Mouse (Mus musculus): ENCODE data around the gene Trap1. TPM values are rescaled to one million over a fixed set of nuclear protein-coding genes. Genes with fewer than 3 reads are reported as not detected.
A peak's percentile ranks its signal among the peaks of the same experiment; 100 is the strongest.
"Not testable (repeated sequence)": the region's sequence is repeated elsewhere in the genome, so short reads cannot be mapped to it uniquely, and the experiment has no call there.

Trap1 gene
- polyA plus RNA-seq, 1 experiment from 2014 or later, result 118 TPM

DNA sequence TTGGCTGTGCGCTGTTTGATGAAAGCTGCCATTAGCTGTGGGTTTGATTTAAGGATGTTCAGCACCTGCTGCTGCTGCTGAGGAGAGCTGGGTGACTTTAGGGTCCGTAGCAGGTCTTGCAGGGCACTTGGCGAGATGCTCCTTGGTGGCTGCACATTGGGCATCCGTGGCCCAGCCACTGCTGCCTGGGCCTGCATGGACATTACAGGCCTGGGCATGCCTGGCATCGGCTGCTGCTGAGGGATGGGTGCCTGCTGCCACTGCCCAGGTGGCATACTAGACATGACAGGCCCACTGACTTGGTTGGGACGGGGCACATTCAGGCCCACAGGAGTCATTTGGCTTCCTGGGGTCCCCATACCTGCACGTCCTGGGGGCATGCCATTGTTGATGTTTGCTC, 7.4 kb upstream of the Trap1 start:
- Histone ChIP-seq H3K4me3 (ENCODE audit: low read depth, low read length) (no peak overlapping the region), H3K4me2 (ENCODE audit: low read length) (no peak overlapping the region), H3K9ac (ENCODE audit: low read length) (no peak overlapping the region), H3K27me3 (replicated peaks; ENCODE audit: control insufficient read depth, insufficient read depth, low read length) (no peaks in the 10 kb centered on the region), H3K4me1 (replicated peaks; ENCODE audit: control insufficient read depth, insufficient read depth, low read length) (no peaks in the 10 kb centered on the region), H3K27ac (ENCODE audit: low read depth) (no peak overlapping the region), H3K36me3 (ENCODE audit: control insufficient read depth, insufficient read depth, low read length) (peaks cover 84% of the 10 kb centered on the region), H3K9me3 (ENCODE audit: control insufficient read depth, low read length) (no peaks in the 10 kb centered on the region)
- WGBS, result 94% methylated on average over 7 of the region's 7 CpGs
- ATAC-seq (replicated peaks; ENCODE audit: low FRiP score, low TSS enrichment, low read depth) (no peak), DNase-seq (ENCODE audit: low spot score) (no peak)

DNA sequence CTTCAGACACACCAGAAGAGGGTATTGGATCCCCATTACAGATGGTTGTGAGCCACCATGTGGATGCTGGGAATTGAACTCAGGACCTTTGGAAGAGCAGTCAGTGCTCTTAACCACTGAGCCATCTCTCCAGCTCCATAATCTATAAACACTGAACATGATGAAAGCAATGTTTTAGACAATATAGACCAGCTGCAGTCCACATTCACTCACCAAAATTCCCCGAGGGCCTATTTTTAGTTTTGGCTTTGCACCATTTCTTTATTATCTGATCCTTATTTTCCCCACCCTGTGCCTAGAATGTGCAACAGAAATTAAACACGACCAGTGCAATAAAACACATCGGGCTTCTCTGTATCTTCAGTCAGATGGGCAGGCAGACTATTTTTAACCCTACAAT, 2.8 kb upstream of the Trap1 start:
- H3K9me3 ChIP-seq (ENCODE audit: control insufficient read depth, low read length); H3K4me1 ChIP-seq (replicated peaks; ENCODE audit: control insufficient read depth, insufficient read depth, low read length); H3K27me3 ChIP-seq (replicated peaks; ENCODE audit: control insufficient read depth, insufficient read depth, low read length); H3K4me2 ChIP-seq (ENCODE audit: low read length); H3K4me3 ChIP-seq (ENCODE audit: low read depth, low read length); DNase-seq (ENCODE audit: low spot score); ATAC-seq (replicated peaks; ENCODE audit: low FRiP score, low TSS enrichment, low read depth); H3K27ac ChIP-seq (ENCODE audit: low read depth); H3K9ac ChIP-seq (ENCODE audit: low read length): not testable (repeated sequence)
- WGBS, result 56% methylated on average over 3 of the region's 3 CpGs
- H3K36me3 ChIP-seq (ENCODE audit: control insufficient read depth, insufficient read depth, low read length), result peaks cover 38% of the 10 kb centered on the region

DNA sequence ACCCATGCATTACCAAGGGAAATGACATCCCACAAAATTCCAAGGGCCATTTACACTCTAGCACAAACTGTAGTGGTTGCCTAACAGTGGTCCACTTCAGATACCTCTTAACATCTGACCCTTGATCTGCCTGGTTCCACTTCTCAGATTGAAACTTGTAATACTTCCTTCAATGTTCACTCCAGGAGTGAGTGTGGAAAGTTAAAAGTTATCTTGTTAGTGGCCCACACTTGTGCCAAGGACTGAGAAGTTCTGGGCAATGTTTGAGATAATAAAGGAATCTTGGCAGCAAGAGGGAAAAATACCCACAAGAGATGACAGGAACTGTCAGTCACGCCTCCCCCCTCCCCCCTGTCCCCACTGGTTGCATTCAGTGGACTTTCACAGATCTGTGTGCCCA, 2.0 kb upstream of the Trap1 start:
- Histone ChIP-seq H3K4me3 (ENCODE audit: low read depth, low read length) (no peak overlapping the region), H3K9me3 (ENCODE audit: control insufficient read depth, low read length) (no peaks in the 10 kb centered on the region), H3K36me3 (ENCODE audit: control insufficient read depth, insufficient read depth, low read length) (peaks cover 30% of the 10 kb centered on the region), H3K9ac (ENCODE audit: low read length) (no peak overlapping the region), H3K4me2 (ENCODE audit: low read length) (no peak overlapping the region), H3K4me1 (replicated peaks; ENCODE audit: control insufficient read depth, insufficient read depth, low read length) (peaks cover 9% of the 10 kb centered on the region), H3K27me3 (replicated peaks; ENCODE audit: control insufficient read depth, insufficient read depth, low read length) (no peaks in the 10 kb centered on the region), H3K27ac (ENCODE audit: low read depth) (no peak overlapping the region)
- WGBS, result 72% methylated on average over 1 of the region's 1 CpGs
- DNase-seq (ENCODE audit: low spot score) (no peak), ATAC-seq (replicated peaks; ENCODE audit: low FRiP score, low TSS enrichment, low read depth) (no peak)

DNA sequence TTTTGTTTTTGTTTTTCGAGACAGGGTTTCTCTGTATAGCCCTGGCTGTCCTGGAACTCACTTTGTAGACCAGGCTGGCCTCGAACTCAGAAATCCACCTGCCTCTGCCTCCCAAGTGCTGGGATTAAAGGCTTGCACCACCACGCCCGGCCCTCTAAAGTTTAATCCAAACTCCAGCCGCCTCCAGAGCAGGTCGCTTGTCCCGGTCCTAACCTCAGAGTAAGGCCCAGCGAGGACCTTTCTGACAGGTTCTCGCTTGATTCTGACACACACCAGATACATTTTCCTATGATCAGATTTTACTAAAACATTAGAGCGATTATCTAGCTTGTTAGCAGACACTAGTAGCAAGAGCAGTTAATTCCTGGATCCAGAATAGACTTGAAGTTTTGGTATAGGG, 675 bp upstream of the Trap1 start:
- Histone ChIP-seq H3K36me3 (ENCODE audit: control insufficient read depth, insufficient read depth, low read length) (peaks cover 20% of the 10 kb centered on the region), H3K9ac (ENCODE audit: low read length) (peak overlapping the region; percentile 71), H3K4me3 (ENCODE audit: low read depth, low read length) (peak overlapping the region; percentile 89; the same call in 1 of the 2 replicates), H3K4me2 (ENCODE audit: low read length) (peak overlapping the region; percentile 70)
- not testable (repeated sequence) for H3K9me3 ChIP-seq (ENCODE audit: control insufficient read depth, low read length); DNase-seq (ENCODE audit: low spot score); H3K4me1 ChIP-seq (replicated peaks; ENCODE audit: control insufficient read depth, insufficient read depth, low read length); H3K27me3 ChIP-seq (replicated peaks; ENCODE audit: control insufficient read depth, insufficient read depth, low read length); H3K27ac ChIP-seq (ENCODE audit: low read depth); ATAC-seq (replicated peaks; ENCODE audit: low FRiP score, low TSS enrichment, low read depth)
- WGBS, result 55% methylated on average over 9 of the region's 10 CpGs

DNA sequence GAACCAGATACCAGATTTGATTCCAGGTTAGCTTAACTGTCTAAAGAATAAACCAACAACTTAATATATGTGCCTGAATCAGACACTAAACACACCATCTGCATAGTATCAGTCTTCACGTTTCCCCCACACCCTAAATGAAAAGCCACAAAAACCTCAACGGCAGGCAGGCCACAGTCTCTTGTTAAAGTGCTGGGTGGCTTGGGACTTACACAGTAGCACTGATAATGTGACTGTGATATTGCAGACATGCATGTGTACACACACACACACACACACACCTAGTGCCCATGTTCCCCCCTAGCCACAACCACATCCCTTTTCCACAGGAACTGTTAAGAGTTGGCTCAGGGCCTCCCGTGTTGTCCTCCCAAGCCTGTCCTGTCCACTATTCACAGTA, 2.8 kb downstream of the Trap1 start:
- H3K4me1 ChIP-seq (replicated peaks; ENCODE audit: control insufficient read depth, insufficient read depth, low read length), result peaks cover 9% of the 10 kb centered on the region
- no peak for DNase-seq (ENCODE audit: low spot score)
- ATAC-seq (replicated peaks; ENCODE audit: low FRiP score, low TSS enrichment, low read depth), result no peak
- no peaks in the 10 kb centered on the region for H3K9me3 ChIP-seq (ENCODE audit: control insufficient read depth, low read length)
- H3K36me3 ChIP-seq (ENCODE audit: control insufficient read depth, insufficient read depth, low read length), result no peaks in the 10 kb centered on the region; the same call in none of the 2 replicates
- no peaks in the 10 kb centered on the region for H3K27me3 ChIP-seq (replicated peaks; ENCODE audit: control insufficient read depth, insufficient read depth, low read length)
- no peak overlapping the region for H3K4me2 ChIP-seq (ENCODE audit: low read length)
- 74% methylated on average over 3 of the region's 3 CpGs for WGBS
- H3K27ac ChIP-seq (ENCODE audit: low read depth), result no peak overlapping the region
- H3K9ac ChIP-seq (ENCODE audit: low read length), result no peak overlapping the region
- no peak overlapping the region for H3K4me3 ChIP-seq (ENCODE audit: low read depth, low read length)

DNA sequence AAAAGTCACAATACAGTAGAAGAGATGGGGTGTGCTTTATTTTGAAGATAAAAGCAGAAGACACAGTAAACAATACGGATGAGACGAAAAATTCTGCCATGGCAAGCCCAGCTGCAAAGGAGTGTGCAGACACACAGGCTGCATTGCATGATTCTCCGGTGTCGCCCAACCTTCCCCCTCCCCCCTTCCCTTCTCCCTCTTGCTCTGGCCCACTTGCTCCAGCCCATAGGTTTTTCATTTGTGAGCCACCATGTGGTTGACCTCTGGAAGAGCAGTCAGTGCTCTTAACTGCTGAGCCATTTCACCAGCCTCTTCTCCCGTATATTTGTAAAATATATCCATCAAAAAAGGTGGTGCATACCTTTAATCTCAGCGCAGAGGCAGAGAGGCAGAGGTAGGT, 3.3 kb downstream of the Trap1 start:
- Histone ChIP-seq H3K9ac (ENCODE audit: low read length) (no peak overlapping the region), H3K27me3 (replicated peaks; ENCODE audit: control insufficient read depth, insufficient read depth, low read length) (no peaks in the 10 kb centered on the region), H3K9me3 (ENCODE audit: control insufficient read depth, low read length) (no peaks in the 10 kb centered on the region), H3K4me2 (ENCODE audit: low read length) (no peak overlapping the region), H3K36me3 (ENCODE audit: control insufficient read depth, insufficient read depth, low read length) (no peaks in the 10 kb centered on the region; the same call in none of the 2 replicates), H3K27ac (ENCODE audit: low read depth) (no peak overlapping the region), H3K4me1 (replicated peaks; ENCODE audit: control insufficient read depth, insufficient read depth, low read length) (peaks cover 9% of the 10 kb centered on the region), H3K4me3 (ENCODE audit: low read depth, low read length) (no peak overlapping the region)
- ATAC-seq (replicated peaks; ENCODE audit: low FRiP score, low TSS enrichment, low read depth), result no peak
- WGBS, result 65% methylated on average over 6 of the region's 6 CpGs
- no peak for DNase-seq (ENCODE audit: low spot score)

DNA sequence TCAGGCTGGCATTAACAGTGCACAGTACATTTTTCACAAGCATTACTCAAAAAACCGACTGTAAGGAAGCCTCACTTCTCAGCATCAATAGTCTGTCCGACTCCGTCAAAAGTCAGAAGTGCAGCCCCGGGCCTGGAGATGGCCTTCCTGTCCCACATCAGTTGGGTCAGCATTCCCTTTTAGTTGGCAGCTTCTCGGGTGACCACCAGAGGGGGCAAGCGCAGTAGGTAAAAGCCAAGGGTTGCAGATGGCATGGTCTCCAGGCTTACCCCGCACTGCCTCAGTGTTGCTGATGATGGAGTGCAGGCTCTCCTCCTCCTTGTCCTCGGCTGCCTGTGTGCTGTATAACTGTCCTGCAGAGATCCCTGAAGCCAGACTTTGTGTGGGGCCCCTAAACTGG, 9.0 kb downstream of the Trap1 start:
- WGBS, result 61% methylated on average over 8 of the region's 8 CpGs
- peaks cover 53% of the 10 kb centered on the region for H3K36me3 ChIP-seq (ENCODE audit: control insufficient read depth, insufficient read depth, low read length)

DNA sequence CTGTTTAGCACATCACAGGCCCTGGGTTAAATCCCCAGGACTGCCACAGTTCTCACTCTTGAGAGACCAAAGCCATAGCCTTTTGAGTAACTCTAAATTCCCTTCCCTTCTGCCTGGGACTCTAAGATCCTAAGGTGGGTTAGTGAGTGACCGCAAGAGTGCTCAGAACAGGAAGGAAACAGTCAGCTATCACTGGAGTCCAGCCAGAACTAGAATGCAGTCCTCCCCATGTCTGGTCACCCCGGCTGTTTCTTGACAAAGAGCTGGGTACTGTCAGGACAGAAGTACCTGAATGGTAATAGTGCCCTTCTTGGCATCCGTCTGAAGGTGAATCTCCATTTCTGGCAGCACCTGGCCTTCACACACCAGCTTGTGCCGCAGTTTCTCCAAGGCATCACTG, 12.7 kb downstream of the Trap1 start:
- H3K4me3 ChIP-seq (ENCODE audit: low read depth, low read length), result no peak overlapping the region
- H3K27ac ChIP-seq (ENCODE audit: low read depth), result no peak overlapping the region
- DNase-seq (ENCODE audit: low spot score) (no peak), ATAC-seq (replicated peaks; ENCODE audit: low FRiP score, low TSS enrichment, low read depth) (no peak)
- H3K27me3 ChIP-seq (replicated peaks; ENCODE audit: control insufficient read depth, insufficient read depth, low read length), result no peaks in the 10 kb centered on the region
- H3K9me3 ChIP-seq (ENCODE audit: control insufficient read depth, low read length), result no peaks in the 10 kb centered on the region
- no peak overlapping the region for H3K4me2 ChIP-seq (ENCODE audit: low read length)
- peaks cover 85% of the 10 kb centered on the region for H3K36me3 ChIP-seq (ENCODE audit: control insufficient read depth, insufficient read depth, low read length)
- H3K9ac ChIP-seq (ENCODE audit: low read length), result no peak overlapping the region
- H3K4me1 ChIP-seq (replicated peaks; ENCODE audit: control insufficient read depth, insufficient read depth, low read length), result no peaks in the 10 kb centered on the region
- WGBS, result 94% methylated on average over 4 of the region's 4 CpGs

More for the DNA sequence above, 9.0 kb downstream of the Trap1 start:
- peak; percentile 69 for DNase-seq (ENCODE audit: low spot score)
- no peak for ATAC-seq (replicated peaks; ENCODE audit: low FRiP score, low TSS enrichment, low read depth)
- H3K9me3 ChIP-seq (ENCODE audit: control insufficient read depth, low read length), result no peaks in the 10 kb centered on the region
- no peak overlapping the region for H3K9ac ChIP-seq (ENCODE audit: low read length)
- H3K4me3 ChIP-seq (ENCODE audit: low read depth, low read length), result no peak overlapping the region
- no peak overlapping the region for H3K27ac ChIP-seq (ENCODE audit: low read depth)
- no peaks in the 10 kb centered on the region for H3K27me3 ChIP-seq (replicated peaks; ENCODE audit: control insufficient read depth, insufficient read depth, low read length)
- no peak overlapping the region for H3K4me2 ChIP-seq (ENCODE audit: low read length)
- no peaks in the 10 kb centered on the region for H3K4me1 ChIP-seq (replicated peaks; ENCODE audit: control insufficient read depth, insufficient read depth, low read length)

DNA sequence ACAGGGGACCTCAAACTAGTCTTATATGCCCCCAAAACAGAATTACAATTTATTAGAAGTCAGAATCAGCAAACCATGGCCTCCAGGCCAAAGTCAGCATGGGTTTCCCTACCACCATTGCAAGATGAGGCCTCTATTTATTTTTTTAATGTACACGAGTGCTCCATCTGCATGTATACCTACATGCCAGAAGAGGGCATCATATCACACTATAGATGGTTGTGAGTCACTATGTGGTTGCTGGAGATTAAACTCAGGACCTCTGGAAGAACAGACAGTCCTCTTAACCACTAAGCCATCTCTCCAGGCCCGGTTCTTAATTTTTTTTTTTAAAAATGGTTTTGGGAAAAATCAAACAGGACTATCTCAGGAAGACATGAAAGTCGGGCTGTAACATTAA, 23.8 kb downstream of the Trap1 start:
- WGBS, result 86% methylated on average over 3 of the region's 3 CpGs
- ATAC-seq (replicated peaks; ENCODE audit: low FRiP score, low TSS enrichment, low read depth) (no peak), DNase-seq (ENCODE audit: low spot score) (no peak)
- H3K4me2 ChIP-seq (ENCODE audit: low read length), result no peak overlapping the region
- H3K27me3 ChIP-seq (replicated peaks; ENCODE audit: control insufficient read depth, insufficient read depth, low read length), result no peaks in the 10 kb centered on the region
- H3K9me3 ChIP-seq (ENCODE audit: control insufficient read depth, low read length), result no peaks in the 10 kb centered on the region
- no peaks in the 10 kb centered on the region for H3K4me1 ChIP-seq (replicated peaks; ENCODE audit: control insufficient read depth, insufficient read depth, low read length)
- H3K27ac ChIP-seq (ENCODE audit: low read depth), result no peak overlapping the region
- peaks cover 86% of the 10 kb centered on the region for H3K36me3 ChIP-seq (ENCODE audit: control insufficient read depth, insufficient read depth, low read length)
- H3K9ac ChIP-seq (ENCODE audit: low read length), result no peak overlapping the region
- no peak overlapping the region for H3K4me3 ChIP-seq (ENCODE audit: low read depth, low read length)

Measured in intestine, embryonic 14.5 days (tissue).